Mouse (Mus musculus) lung, adult 2 months (tissue): ENCODE measurements at regions not wholly inside any gene's neighbourhood (a gene's known extent, or its start where the extent isn't known, plus 50 kb on each side); places are given as distances from the start of the nearest gene placed in this dataset.

ENCODE experiments used
- CTCF ChIP-seq: fragments of 200-500 bp; IDR thresholded peaks from 2 replicates; pipeline ENCODE4 v1.5.1; 2011; ENCODE audit warnings: mild to moderate bottlenecking, low read length, control low read depth; ENCODE audit not compliant: insufficient read depth
- POLR2A ChIP-seq: fragments of 200-500 bp; IDR thresholded peaks from 2 replicates; pipeline ENCODE4 v1.6.1; 2011; ENCODE audit warnings: low read depth, mild to moderate bottlenecking, control low read depth, low read length, borderline replicate concordance; ENCODE audit errors: extremely low read depth

DNA sequence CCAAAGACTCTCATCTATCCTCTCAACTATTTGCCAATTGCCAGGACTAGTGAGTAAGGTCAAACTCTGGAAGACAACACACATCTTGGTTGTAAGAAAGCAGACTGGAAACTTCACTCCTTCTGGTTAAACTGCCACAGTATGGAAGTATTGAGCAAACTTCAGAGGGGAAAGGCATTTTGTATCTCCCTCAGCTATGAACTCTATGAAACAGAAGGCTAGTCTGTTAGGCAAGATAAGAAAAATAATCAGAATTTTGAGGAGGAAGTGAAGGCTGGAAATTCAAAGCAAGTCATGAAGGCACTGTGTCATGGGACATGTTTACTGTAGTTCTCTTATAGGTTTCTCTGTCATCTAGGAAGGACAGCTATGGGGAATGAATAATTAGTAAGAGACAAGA is 265.7 kb upstream of the Pdcd1 start:
- TF ChIP-seq CTCF = no peak
- no peak for TF ChIP-seq POLR2A
